Comparison of ENCODE assay signal across 23 mouse cellular contexts in genomic region chr1:119161751-119162150, GRCm38 (mm10).
DNase-seq lines count a peak whose midpoint lies in the region; ATAC-seq and TF ChIP-seq lines count a peak whose summit lies in the region.
"Had no signal": no experiment of that assay in that cellular context is flagged by ENCODE, and none has a peak within 500 bp of the region (broad histone marks: within the 10 kb centered on the region; RNA-seq: fewer than 3 reads in every experiment).

No protein-coding gene starts in this region.

- no peaks in the 10 kb centered on the region for H3K4me1 ChIP-seq in embryonic facial prominence, embryonic 14.5 days (ENCODE audit: control insufficient read depth, insufficient read depth, low read length)
- H3K4me1 ChIP-seq in embryonic facial prominence, embryonic 10.5 days: 0 out of 2 replicates have a peak, but pooled peaks cover 3% of the 10 kb centered on the region
- no peaks in the 10 kb centered on the region for H3K4me1 ChIP-seq in forebrain, postnatal 0 days (ENCODE audit: insufficient read depth)
- no peaks in the 10 kb centered on the region for H3K4me1 ChIP-seq in forebrain, embryonic 15.5 days
- peaks cover 3% of the 10 kb centered on the region; the same call in 1 of the 2 replicates for H3K4me1 ChIP-seq in midbrain, embryonic 11.5 days (ENCODE audit: control insufficient read depth, insufficient read depth, low read length)
- peaks cover 10% of the 10 kb centered on the region for H3K4me1 ChIP-seq in midbrain, embryonic 10.5 days
- H3K4me1 ChIP-seq: embryonic facial prominence, embryonic 13.5 days; heart, embryonic 12.5 days; hindbrain, embryonic 15.5 days had no signal

- 63% methylated on average over 3 of the region's 3 CpGs for WGBS in embryonic facial prominence, embryonic 14.5 days
- 81% methylated on average over 3 of the region's 3 CpGs for WGBS in embryonic facial prominence, embryonic 10.5 days
- WGBS in forebrain, postnatal 0 days: 42% methylated on average over 3 of the region's 3 CpGs
- WGBS in forebrain, embryonic 15.5 days: 45% methylated on average over 3 of the region's 3 CpGs
- WGBS in midbrain, embryonic 11.5 days: 91% methylated on average over 3 of the region's 3 CpGs
- 85% methylated on average over 3 of the region's 3 CpGs for WGBS in midbrain, embryonic 10.5 days

- no peak overlapping the region for H3K4me2 ChIP-seq in embryonic facial prominence, embryonic 14.5 days (ENCODE audit: low read depth, low read length)
- H3K4me2 ChIP-seq in forebrain, postnatal 0 days (ENCODE audit: low read depth): no peak overlapping the region
- no peak overlapping the region for H3K4me2 ChIP-seq in forebrain, embryonic 15.5 days (replicated peaks)
- H3K4me2 ChIP-seq in midbrain, embryonic 11.5 days: no peak overlapping the region
- H3K4me2 ChIP-seq: embryonic facial prominence, embryonic 13.5 days; heart, embryonic 12.5 days; hindbrain, embryonic 15.5 days had no signal

- no peak for TF ChIP-seq CTCF in forebrain, postnatal 0 days (IDR thresholded peaks at IDR 0.05; ENCODE audit: low read depth)
- no peak for TF ChIP-seq CTCF in brain, embryonic 14.5 days (IDR thresholded peaks at IDR 0.05; ENCODE audit: borderline replicate concordance, extremely low read depth, insufficient read depth, insufficient read length)

- no peak for ATAC-seq in embryonic facial prominence, embryonic 14.5 days (ENCODE audit: low read depth)
- peak; percentile 40; the same call in 1 of the 2 replicates for ATAC-seq in forebrain, postnatal 0 days
- ATAC-seq in forebrain, embryonic 15.5 days (replicated peaks): no peak
- no peak for ATAC-seq in midbrain, embryonic 11.5 days (ENCODE audit: low FRiP score)
- ATAC-seq: CD4-positive, CD25-positive, alpha-beta regulatory T cell, adult 4 months; inflammation-experienced regulatory T-cells, adult 6 months; intestine, postnatal 0 days had no signal

- no peak overlapping the region for H3K27ac ChIP-seq in embryonic facial prominence, embryonic 14.5 days (replicated peaks; ENCODE audit: low read depth, low read length)
- no peak overlapping the region for H3K27ac ChIP-seq in embryonic facial prominence, embryonic 10.5 days (replicated peaks)
- no peak overlapping the region for H3K27ac ChIP-seq in forebrain, postnatal 0 days (ENCODE audit: low read depth, low read length)
- H3K27ac ChIP-seq in forebrain, embryonic 15.5 days (replicated peaks): no peak overlapping the region
- no peak overlapping the region for H3K27ac ChIP-seq in midbrain, embryonic 11.5 days (ENCODE audit: low read depth, low read length)
- H3K27ac ChIP-seq in midbrain, embryonic 10.5 days (replicated peaks): no peak overlapping the region
- H3K27ac ChIP-seq: embryonic facial prominence, embryonic 13.5 days; hindbrain, embryonic 10.5 days; hindbrain, embryonic 15.5 days had no signal

- H3K9me3 ChIP-seq in embryonic facial prominence, embryonic 14.5 days (ENCODE audit: control insufficient read depth, low read length): no peaks in the 10 kb centered on the region
- H3K9me3 ChIP-seq in embryonic facial prominence, embryonic 10.5 days: no peaks in the 10 kb centered on the region
- no peaks in the 10 kb centered on the region for H3K9me3 ChIP-seq in forebrain, postnatal 0 days (ENCODE audit: low read length)
- no peaks in the 10 kb centered on the region for H3K9me3 ChIP-seq in forebrain, embryonic 15.5 days
- H3K9me3 ChIP-seq in midbrain, embryonic 11.5 days (ENCODE audit: control insufficient read depth, low read length): no peaks in the 10 kb centered on the region
- no peaks in the 10 kb centered on the region for H3K9me3 ChIP-seq in midbrain, embryonic 10.5 days (replicated peaks)
- H3K9me3 ChIP-seq: embryonic facial prominence, embryonic 13.5 days; hindbrain, embryonic 15.5 days had no signal

- H3K4me3 ChIP-seq in embryonic facial prominence, embryonic 14.5 days (ENCODE audit: low read depth, low read length): no peak overlapping the region
- H3K4me3 ChIP-seq in embryonic facial prominence, embryonic 10.5 days: no peak overlapping the region
- H3K4me3 ChIP-seq in forebrain, postnatal 0 days (ENCODE audit: low read depth, low read length): no peak overlapping the region
- H3K4me3 ChIP-seq in forebrain, embryonic 15.5 days: no peak overlapping the region
- no peak overlapping the region for H3K4me3 ChIP-seq in midbrain, embryonic 11.5 days (ENCODE audit: low read depth, low read length)
- no peak overlapping the region for H3K4me3 ChIP-seq in midbrain, embryonic 10.5 days
- H3K4me3 ChIP-seq: embryonic facial prominence, embryonic 13.5 days; heart, embryonic 12.5 days; hindbrain, embryonic 10.5 days; hindbrain, embryonic 15.5 days had no signal

- DNase-seq in embryonic facial prominence, embryonic 14.5 days (ENCODE audit: low spot score): peak; percentile 14
- DNase-seq in embryonic facial prominence, embryonic 10.5 days (ENCODE audit: low spot score): no peak
- peak; percentile 65 for DNase-seq in forebrain, postnatal 0 days
- peak; percentile 12 for DNase-seq in midbrain, embryonic 11.5 days (ENCODE audit: low spot score, missing footprints)
- DNase-seq in midbrain, embryonic 10.5 days (ENCODE audit: low spot score): no peak
- DNase-seq in brain, embryonic 14.5 days (ENCODE audit: low read depth): peak; percentile 69
- DNase-seq in spleen, postnatal 4 days (ENCODE audit: low spot score in 2 of 2): no peak
- DNase-seq: adrenal gland, adult 8-10 months; adrenal gland, postnatal 36 days; B cell, adult 2 months; cerebellum, adult 11-12 months; cerebellum, adult 9-11 months; gastrocnemius, postnatal 14 days; kidney, adult 8-10 months had no signal

- TF ChIP-seq POLR2A in brain, embryonic 14.5 days (IDR thresholded peaks at IDR 0.05; ENCODE audit: borderline replicate concordance, extremely low read depth, insufficient read depth, insufficient read length, poor library complexity, severe bottlenecking): no peak

- no peaks in the 10 kb centered on the region for H3K27me3 ChIP-seq in embryonic facial prominence, embryonic 14.5 days (replicated peaks; ENCODE audit: control insufficient read depth, insufficient read depth, low read length)
- no peaks in the 10 kb centered on the region for H3K27me3 ChIP-seq in embryonic facial prominence, embryonic 10.5 days (replicated peaks; ENCODE audit: low read depth, poor library complexity, severe bottlenecking)
- no peaks in the 10 kb centered on the region for H3K27me3 ChIP-seq in forebrain, postnatal 0 days (ENCODE audit: insufficient read depth, low read length)
- H3K27me3 ChIP-seq in forebrain, embryonic 15.5 days: no peaks in the 10 kb centered on the region
- no peaks in the 10 kb centered on the region for H3K27me3 ChIP-seq in midbrain, embryonic 11.5 days (ENCODE audit: control insufficient read depth, insufficient read depth, low read length)
- no peaks in the 10 kb centered on the region for H3K27me3 ChIP-seq in midbrain, embryonic 10.5 days (ENCODE audit: low read depth, poor library complexity, severe bottlenecking)
- H3K27me3 ChIP-seq: embryonic facial prominence, embryonic 13.5 days; heart, embryonic 12.5 days; hindbrain, embryonic 15.5 days had no signal

- no peaks in the 10 kb centered on the region for H3K36me3 ChIP-seq in embryonic facial prominence, embryonic 14.5 days (ENCODE audit: control insufficient read depth, insufficient read depth, low read length)
- no peaks in the 10 kb centered on the region for H3K36me3 ChIP-seq in embryonic facial prominence, embryonic 10.5 days (replicated peaks)
- H3K36me3 ChIP-seq in forebrain, postnatal 0 days (ENCODE audit: insufficient read depth): no peaks in the 10 kb centered on the region
- no peaks in the 10 kb centered on the region for H3K36me3 ChIP-seq in forebrain, embryonic 15.5 days
- no peaks in the 10 kb centered on the region for H3K36me3 ChIP-seq in midbrain, embryonic 11.5 days (ENCODE audit: control insufficient read depth, insufficient read depth, low read length)
- no peaks in the 10 kb centered on the region for H3K36me3 ChIP-seq in midbrain, embryonic 10.5 days
- H3K36me3 ChIP-seq: embryonic facial prominence, embryonic 13.5 days; G1E; heart, embryonic 12.5 days; hindbrain, embryonic 10.5 days; hindbrain, embryonic 15.5 days had no signal

- H3K9ac ChIP-seq in embryonic facial prominence, embryonic 14.5 days (ENCODE audit: low read depth, low read length): no peak overlapping the region
- H3K9ac ChIP-seq in forebrain, postnatal 0 days: no peak overlapping the region
- no peak overlapping the region for H3K9ac ChIP-seq in forebrain, embryonic 15.5 days (replicated peaks)
- no peak overlapping the region for H3K9ac ChIP-seq in midbrain, embryonic 11.5 days (ENCODE audit: low read length)
- H3K9ac ChIP-seq: embryonic facial prominence, embryonic 13.5 days; heart, embryonic 12.5 days; hindbrain, embryonic 15.5 days had no signal

Comparison
In these comparisons a context has a peak if more than half of its experiments do, and no peak if none do; other contexts are left out.
1. DNase-seq: peak in embryonic facial prominence, embryonic 14.5 days (single experiment), forebrain, postnatal 0 days (single experiment), midbrain, embryonic 11.5 days (single experiment) and brain, embryonic 14.5 days (single experiment); none in embryonic facial prominence, embryonic 10.5 days (single experiment), midbrain, embryonic 10.5 days (single experiment) and spleen, postnatal 4 days (0 of 2).